Mouse (Mus musculus): ENCODE measurements around the gene Ptgir. TPM values are rescaled to one million over a fixed set of nuclear protein-coding genes. Genes with fewer than 3 reads are reported as not detected.

Gene Ptgir
- total RNA-seq, 2 experiments from 2014 or later = 2.6 to 3.3 TPM

DNA sequence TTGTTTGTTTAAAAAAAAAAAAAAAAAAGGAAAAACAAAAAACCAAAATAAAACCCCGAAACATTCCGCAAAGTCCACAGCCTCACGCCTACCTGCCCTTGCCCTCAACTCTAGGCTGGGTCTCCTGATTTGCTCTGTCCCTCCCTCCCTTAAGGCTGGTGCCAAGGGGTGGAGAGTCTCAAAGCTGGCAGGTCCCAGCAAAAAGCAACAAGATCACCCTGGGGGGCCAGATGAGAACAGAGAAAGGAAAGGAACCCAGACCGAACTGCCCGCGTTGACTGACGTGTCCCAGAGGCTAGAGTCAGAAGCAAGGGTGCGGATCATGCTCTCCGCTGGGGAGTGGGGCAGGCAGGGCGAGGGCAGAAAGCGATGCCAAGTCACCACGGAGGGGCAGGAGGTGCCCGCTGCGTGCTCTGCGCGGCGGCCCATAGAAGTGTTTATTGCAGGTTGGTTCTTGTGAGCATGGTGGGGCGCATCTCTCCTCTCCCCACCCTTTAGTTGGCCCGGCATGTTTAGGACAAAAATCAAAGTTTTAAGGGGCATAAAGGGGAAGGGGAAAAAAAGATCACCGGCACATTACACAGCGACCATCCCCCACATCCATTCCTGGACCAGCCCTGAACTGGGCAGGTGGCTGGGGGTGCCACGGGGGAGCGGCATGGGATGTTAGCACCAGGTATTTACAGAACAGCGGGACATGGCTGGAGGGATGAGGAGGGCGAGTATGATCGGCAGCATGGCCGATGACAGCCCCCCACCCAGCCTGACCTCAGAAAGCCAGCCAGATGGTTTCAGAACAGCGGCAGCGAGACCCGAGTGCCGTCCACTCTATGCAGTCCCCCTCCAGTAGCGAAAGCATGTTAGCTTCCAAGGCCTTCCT is 9.4 kb downstream of the Ptgir start:
- peak; percentile 16 for DNase-seq (ENCODE audit: low spot score in 2 of 2)

DNA sequence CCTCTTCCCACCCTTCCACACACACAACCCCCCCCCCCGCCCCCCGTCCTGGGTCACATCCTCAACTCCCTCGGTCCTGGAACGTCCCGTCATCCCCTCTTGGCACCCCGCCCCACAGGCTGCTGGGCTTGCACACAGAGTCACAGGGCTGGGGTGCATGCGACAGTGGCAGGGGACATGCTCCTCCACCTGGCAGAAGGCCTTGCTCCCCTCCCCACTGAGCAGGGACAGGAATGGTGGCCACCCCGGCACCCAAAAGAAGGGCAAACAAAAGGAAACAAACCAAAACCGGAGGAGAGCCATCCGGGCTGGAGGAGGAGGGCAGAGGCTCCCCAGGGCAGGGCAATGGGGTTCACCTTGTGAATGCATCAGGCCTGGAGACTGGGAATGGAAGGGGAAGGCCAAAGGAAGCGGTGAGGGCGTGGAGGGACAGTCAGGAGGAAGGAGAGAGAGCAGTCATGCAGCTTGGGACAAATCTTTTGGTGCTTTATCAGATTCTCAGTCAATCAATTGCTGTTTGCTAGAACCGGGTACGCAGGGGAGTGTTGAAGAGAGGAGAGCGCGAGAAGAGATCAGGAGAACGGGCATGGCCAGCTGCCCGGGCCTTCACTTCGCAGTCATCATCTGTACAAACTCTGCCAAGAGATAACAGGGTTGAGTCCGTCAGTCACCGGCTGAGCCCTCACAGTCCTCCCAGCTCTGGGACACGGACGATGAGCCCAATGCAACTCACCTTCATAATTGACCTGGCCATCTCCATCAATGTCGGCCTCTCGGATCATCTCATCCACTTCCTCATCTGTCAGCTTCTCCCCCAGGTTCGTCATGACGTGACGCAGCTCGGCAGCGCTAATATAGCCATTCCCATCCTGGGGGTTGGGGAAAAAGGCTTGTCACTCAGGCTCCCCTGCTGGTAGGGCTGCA is 10.3 kb downstream of the Ptgir start:
- peak; percentile 23 to 47 for DNase-seq (ENCODE audit: low spot score in 2 of 2)

DNA sequence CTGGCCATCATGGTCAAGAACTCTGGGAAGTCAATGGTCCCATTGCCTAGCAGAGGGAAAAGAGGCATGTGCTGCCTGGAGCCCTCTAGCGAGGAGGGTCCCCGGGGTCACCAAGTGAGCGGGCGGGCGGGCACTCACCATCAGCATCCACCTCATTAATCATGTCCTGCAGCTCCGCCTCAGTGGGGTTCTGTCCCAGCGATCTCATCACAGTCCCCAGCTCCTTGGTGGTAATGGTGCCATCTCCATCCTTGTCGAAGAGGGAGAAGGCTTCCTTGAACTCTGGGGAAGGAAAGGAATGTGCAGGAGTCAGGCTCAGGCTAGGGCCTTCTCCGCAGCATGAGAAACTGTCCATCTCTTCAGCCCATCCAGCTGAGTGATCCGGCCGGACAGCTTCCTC is 11.2 kb downstream of the Ptgir start:
- DNase-seq (ENCODE audit: low spot score in 2 of 2) = no peak

DNA sequence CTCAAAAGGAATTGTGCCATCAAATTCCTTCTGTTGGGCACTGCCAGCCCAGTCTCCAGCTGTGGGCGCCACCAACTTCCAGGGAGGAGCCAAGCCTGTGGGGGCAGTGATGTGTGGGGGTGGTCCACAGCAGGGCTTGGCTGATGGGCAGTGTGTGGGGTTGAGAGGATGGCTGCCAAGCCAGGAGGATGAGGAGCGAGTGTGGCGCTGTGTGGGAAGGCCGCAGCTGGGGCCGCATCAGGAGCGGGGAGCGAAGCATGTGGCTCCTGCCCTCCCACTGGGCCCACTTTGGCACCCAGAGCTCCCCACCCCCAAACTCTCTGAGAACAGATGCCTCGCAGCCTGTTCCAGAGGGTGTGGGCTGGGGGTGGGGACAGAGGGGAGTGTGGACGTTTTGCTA is 11.7 kb downstream of the Ptgir start:
- DNase-seq (ENCODE audit: low spot score in 2 of 2) = peak in 1 of 2 experiments; percentile 30

DNA sequence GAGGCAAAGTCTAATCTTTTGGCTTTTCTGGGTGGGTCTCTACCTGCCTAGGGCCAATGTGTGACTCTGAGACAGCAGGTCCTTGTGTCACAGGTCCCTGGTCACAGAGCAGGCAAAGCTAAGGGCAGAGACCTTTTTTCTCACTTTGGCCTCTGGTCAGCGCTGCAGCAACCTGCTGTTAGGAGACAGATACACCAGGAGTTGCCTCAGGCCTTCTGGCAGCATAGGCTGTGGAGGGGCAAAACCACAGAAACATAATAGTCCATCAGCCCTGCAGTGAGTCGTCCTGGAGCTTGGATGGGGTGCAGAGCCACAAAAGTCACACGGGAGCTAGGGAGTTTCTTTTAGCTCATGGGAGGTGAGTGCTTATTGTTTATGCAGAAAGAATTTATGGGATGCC is 12.4 kb downstream of the Ptgir start:
- DNase-seq (ENCODE audit: low spot score in 2 of 2) = no peak

DNA sequence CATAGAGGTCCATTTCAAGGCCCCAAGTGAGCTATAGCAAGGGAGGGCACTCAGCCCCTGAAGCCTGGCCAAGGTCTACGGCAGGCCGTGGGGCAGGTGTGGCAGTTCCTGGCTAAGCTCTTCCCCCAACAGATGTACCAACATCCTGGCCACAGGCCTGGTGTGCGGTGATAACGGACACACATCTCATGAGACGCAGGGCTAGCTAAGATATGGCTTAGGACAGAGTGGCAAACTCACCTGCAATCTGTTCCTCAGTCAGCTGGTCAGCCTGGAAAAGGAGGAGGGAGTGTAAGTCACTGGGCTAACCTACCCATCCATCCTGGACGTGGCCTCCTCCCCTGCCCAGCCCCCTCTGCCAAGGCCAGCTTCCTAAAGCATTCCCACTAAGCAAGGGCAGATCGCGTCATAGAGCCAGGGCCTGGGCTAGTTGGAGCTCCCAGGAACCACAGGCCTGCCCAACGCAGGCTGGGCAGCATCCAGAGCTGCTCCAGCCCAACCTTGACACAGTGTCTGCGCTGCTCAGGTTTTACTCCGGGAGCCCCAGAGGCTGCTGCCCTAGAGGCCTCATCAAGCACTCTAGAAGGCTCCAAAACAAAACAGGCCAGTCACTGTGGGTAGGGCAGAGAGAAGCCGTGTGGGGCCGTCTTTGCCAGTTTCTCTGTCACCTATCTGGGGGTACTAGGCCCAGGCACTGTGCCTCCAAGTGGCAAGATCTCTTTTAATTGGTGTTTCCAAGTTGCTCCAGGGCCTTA is 13.3 kb downstream of the Ptgir start:
- peak in 1 of 2 experiments; percentile 14 for DNase-seq (ENCODE audit: low spot score in 2 of 2)

DNA sequence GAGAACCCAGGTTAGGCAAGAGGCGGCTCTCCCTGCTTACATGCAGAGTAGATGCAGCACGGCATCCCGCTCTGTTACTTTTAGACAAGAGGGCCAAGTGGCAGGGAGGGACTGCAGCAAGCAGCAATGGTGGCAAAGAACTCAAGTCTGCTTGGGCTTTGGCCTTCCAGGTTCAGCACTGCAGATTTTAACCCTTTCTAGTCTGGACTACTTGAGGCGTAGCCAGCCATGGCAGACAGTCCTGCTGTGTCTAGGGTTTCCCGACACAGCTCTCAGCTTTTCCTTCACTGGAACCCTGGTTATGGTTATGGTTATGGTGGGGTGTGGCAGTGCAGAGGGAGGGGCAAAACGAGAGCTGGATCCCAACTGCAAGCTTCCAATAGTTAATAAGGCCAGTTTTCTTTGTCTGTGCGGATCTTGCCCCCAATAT is 13.9 kb downstream of the Ptgir start:
- no peak for DNase-seq (ENCODE audit: low spot score in 2 of 2)

DNA sequence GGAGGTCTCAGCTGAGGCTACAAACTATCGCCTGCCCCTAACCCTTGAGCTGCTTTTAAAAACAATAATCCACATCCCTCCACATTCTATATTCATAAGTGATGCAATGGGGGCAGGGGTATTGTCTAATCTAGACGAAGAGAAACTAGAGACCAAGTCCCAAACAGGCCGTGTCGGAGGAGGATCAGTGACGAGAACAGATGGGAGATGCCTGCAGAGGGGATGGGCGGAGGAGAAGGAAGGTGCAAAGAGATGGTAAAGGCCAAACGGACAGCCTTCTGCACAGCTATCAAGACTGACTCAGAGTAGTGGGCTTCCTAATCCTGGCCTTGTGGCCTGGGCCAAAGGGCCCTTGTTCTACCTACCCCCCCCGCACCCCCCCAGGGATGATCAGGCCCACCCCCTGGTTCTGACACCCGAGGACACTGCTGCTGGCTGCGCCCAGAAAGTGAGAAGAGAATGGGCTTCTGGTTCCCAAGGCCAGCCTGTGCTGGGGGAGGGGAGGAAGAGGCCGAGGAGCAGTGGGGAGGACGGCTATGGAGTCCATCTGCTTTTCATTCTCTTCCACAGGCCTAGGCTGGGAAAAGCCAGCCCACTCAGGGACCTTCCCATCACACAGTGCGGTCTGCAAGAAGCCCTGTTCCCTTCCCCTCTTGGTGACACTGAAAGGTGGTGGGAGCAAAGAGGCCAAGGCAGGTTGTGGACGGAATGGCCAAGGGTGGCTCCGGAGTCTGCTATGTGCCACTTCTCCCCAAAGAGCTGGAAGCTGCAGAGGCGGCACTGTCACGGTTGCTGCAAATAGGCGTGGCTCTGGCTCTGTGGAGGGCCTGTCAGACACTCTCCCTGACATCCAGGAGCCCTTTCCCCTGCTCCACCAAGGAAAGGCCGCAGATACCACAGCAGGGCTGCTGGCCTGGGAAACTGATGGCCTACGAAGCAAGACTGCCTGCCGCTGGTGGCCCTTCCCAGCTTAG is 14.8 kb downstream of the Ptgir start:
- peak in 1 of 2 experiments; percentile 36 for DNase-seq (ENCODE audit: low spot score in 2 of 2)

DNA sequence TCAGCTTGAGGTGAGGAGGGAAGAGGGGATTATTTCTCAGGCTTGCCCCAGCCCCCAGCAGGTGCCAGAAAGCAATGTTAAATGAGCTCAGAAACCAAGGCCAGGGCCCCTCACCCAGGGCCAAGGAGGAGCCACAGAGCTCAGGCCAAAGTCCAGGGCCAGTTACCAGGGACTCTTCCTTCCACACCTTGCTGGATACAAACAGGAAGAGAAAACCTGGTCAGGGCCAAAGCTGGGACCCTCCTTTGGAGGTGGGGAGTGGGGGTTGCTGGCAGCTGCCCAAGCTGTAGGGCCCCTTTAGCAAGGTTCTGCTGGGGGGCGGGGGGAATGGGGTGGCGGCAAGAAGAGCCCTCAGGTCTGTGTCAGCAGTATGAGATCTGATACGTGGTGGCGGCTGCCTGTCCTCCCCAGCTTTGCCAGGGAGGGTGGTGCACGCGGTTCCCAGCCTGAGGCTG is 15.6 kb downstream of the Ptgir start:
- DNase-seq (ENCODE audit: low spot score in 2 of 2) = peak in 1 of 2 experiments; percentile 16

DNA sequence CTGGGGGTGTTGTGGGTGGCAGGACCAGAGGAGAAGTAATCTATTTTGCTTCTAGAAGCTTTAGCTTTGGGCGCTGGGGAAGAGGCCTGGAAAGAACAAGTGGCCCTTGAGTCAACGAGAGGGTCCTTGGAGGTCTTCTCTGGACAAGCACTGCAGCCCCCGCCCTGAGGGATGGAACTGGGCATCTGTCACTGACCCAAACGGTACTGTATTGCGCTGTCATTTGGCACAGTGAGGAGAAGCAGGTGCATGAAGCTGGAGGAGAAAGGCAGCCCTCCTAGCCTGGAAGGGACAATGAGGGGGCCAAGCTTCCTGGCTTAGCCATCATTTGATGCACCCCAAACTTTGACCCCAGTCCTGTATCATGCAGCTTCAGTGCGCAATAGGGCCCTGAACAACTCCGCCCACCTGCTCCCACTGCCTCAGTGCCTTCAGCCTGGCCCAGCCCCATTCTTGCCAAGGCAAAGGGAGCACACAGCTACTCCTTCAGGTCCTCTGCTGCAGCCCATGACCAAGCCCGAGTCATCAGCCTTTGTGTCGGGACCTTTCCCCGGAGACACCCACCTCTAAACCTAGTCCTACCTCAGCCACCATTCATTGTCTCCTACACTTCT is 16.2 kb downstream of the Ptgir start:
- DNase-seq (ENCODE audit: low spot score in 2 of 2) = peak in 1 of 2 experiments; percentile 25

DNA sequence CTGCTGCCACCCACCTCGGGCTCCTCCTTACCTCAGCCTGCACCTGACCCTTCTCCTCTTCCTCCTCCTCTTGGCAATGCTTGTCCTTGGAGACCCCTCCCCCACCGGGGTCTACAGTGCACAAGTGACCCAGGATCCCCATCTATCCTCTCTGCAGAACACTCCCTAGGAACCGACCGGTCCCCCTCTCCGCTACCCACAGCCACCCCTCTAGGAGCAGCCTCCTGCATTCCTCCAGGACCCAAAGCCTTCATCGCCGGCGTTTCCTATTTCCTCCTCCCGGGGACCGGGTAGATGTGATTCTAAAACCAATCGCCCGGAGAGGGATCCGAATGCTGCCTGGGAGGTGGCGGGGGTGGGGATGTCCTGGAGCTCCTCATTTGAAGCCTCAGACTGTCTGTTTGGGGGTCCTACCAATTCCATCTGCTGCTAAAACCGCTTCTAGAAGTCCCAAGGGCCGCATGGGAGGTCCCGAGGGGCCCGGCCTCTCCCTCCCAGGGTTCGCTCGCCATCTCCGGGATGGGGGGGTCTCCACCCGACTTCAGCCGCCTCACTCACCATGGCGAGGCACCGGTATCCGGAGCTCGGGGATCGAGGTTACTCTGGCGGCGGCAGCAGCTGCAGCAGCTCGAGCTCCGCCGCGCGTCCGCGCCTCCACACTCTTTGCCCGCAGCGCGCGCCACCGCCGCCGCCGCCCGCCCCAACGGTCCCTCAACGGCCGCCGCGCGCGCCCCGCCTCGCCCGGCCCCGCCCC is 17.2 kb downstream of the Ptgir start:
- DNase-seq (ENCODE audit: low spot score in 2 of 2) = peak in 1 of 2 experiments; percentile 33

DNA sequence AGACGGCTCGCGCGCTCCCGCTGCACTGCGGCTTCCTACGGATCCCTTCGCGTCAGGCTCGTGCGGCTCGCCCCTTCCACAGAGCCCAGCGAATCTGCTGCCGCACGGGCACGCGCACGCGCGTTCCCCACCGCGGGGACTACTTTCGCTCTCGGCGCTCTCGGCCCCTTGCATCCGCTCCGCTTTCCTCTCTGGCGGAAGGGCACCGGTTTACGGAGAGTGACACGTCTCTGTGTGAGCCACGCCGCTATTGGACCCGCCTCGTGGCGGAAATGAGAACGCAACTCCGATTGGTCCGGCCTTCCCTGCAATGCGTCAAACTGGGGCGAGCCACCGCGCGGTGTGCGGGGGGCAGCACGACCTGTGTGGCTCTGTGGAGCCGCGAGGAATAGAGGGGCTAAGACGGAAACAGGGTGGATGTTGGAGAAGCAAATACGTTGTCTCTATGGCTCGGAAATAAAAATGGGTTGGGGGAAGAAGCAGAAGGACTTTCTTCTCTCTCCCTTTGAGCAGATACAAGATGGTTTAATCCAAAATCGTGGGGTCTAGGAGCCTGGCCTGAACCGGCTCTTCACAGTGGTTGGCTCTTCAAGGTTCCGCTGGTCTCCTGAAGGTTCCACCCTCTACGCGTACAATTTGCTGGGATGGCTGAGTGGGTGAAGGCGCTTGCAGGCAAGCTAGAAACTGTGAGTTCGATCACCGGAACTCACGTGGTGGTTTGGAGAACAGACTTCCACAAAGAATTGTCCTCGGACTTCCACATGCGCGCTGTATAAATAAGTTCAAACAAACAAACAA is 17.9 kb downstream of the Ptgir start, which contains the start of gene Calm3:
Gene Calm3 (minus strand): TSS at position 78 of the 798 bp plus-strand sequence.
- peak; percentile 98 to 99 for DNase-seq (ENCODE audit: low spot score in 2 of 2)

DNA sequence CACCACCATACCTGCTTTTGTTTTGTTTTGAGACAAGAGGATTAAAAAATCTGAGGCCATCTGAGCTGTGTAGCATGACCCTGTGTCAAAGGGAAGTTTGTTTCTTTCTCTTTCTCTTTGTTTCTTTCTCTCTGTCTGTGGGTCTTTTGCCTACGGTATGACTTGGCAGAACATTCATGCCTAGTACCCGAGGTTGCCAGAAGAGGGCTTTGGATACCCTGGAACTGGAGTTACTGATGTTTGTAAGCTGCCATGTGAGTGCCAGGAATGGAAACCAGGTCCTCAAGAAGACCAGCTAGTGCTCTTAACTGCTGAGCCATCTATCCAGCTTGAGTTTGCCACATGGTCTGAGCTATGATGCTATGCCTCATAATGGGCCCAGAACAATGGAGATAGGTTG is 22.1 kb downstream of the Ptgir start:
- no peak for DNase-seq (ENCODE audit: low spot score in 2 of 2)

DNA sequence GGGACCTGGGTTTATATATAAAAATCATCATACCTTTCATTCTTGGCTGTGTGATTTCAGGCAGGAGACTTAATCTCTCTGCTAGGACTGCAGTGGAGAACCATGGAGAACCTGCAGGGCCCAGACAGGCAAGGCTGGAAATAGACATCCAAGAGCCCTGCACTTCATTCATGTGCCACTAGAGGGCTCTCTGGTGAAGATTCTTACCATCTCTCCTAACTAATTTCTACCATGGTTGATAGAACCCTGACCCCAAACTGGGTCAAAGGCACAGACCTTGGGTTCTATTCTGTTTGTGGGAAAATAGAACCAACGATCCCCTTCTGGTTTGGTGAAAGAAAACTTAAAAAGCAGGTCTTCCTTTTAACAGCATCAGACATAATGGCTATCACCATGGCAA is 24.6 kb downstream of the Ptgir start:
- DNase-seq (ENCODE audit: low spot score in 2 of 2) = peak in 1 of 2 experiments; percentile 62

DNA sequence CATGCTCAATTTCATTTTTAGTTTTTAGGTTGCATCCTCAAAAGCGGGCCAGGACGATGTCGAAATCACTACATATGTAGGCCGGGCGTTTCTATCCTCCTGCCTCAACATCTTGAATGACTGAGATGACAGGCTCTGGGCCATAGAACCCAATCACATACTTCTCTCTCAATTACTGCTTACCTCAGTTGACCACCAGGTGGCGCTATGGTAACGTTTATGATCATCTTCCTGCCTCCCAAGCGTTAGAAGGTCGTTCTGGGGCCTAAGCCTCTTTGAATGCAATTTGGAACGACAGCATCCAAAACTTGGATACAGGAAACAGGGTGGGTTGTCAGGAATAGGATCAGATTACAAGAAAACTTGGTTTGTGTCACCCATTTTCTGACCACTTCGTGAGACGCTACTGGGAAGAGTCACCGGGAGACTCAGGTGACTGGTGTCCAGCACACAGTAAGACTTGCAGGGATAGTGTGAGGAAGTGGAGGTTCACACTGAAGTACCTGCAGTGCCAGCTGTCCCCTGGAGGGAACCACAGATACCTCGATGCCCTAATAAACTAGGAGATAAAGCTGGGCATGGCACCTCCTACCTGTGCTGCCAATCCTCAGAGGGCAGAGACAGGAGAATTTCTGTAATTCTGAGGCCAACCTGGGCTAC is 25.8 kb downstream of the Ptgir start:
- DNase-seq (ENCODE audit: low spot score in 2 of 2) = peak; percentile 72 to 81

DNA sequence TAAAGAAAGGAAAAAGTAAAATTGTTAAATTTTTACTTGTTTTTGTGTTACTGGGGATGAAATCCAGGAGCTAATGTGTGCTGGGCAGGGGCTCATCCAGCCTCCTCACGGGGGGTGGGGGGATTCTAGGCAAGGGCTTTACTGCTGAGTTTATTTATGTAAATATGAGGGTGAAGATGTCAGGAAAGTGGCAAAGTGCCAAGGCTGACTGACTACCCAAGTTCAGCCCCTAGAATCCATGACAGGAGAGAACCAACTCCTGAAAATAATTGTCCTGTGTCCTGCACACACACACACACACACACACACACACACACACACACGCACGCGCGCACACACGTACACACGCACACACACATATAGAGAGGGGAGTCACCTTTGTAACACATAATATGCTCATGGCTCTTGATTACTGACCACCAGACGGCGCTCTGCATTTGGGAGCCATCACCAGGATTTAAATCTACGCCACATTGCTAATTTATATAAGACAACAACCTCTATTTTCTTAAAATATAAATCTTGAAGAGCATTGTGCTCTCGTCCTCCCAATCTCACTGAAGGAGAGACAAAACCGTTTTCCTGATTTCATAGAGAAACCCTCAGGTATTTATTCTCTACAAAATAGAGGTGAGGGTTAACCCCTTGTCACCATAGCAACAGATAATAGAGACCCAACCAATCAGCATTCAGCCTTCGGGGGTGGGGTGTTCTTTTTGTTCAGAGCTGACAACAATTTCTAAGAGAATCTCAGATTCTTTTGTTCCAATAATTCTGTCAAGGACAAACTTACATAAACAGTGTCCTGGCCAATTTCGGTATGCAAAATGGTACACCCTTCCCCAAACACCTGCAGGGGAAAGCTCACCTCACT is 26.7 kb downstream of the Ptgir start:
- DNase-seq (ENCODE audit: low spot score in 2 of 2) = peak in 1 of 2 experiments; percentile 55
